Mouse (Mus musculus) bone marrow macrophage, adult 2 months (primary cell): ENCODE measurements around the gene Vat1.

Experiments
- CTCF ChIP-seq: IDR thresholded peaks from 2 replicates; pipeline ENCODE4 v1.5.1; 2012; ENCODE audit warnings: low read depth, mild to moderate bottlenecking, low read length, moderate library complexity
- POLR2A ChIP-seq: IDR thresholded peaks from 2 replicates; pipeline ENCODE4 v1.6.1; 2012; ENCODE audit warnings: mild to moderate bottlenecking, low read depth, low read length, borderline replicate concordance

GRCm38 (mm10) chr11:101465869-101466551 lies at the start of gene Vat1:
- no peak for TF ChIP-seq CTCF
- no peak for TF ChIP-seq POLR2A
